Mouse (Mus musculus) cerebellum, adult 18-20 months (tissue): ENCODE data around the gene Gm10073.
"Not testable (repeated sequence)": the region's sequence is repeated elsewhere in the genome, so short reads cannot be mapped to it uniquely, and the experiment has no call there.

Experiments
- DNase-seq, 2 experiments: peaks; one replicate each; pipeline ENCODE4 v3.0.0; 2021

The Gm10073 gene

GRCm38 (mm10) chr8:106597067-106597466 lies 23.8 kb upstream of the Gm10073 start:
- no peak for DNase-seq

GRCm38 (mm10) chr8:106595623-106596022 lies 22.4 kb upstream of the Gm10073 start:
- not testable (repeated sequence) for DNase-seq

GRCm38 (mm10) chr8:106592458-106592857 lies 19.2 kb upstream of the Gm10073 start:
- DNase-seq, result no peak

- DNase-seq, result no peak
Observed at GRCm38 (mm10) chr8:106588443-106589431, 15.5 kb upstream of the Gm10073 start.

- DNase-seq, result no peak
Observed at GRCm38 (mm10) chr8:106586896-106587295, 13.6 kb upstream of the Gm10073 start.

- no peak for DNase-seq
Observed at GRCm38 (mm10) chr8:106585671-106586037, 12.4 kb upstream of the Gm10073 start.

GRCm38 (mm10) chr8:106584942-106585670 lies 11.8 kb upstream of the Gm10073 start:
- no peak for DNase-seq

- no peak for DNase-seq
Observed at GRCm38 (mm10) chr8:106581344-106582088, 8.3 kb upstream of the Gm10073 start.

- DNase-seq, result no peak
Observed at GRCm38 (mm10) chr8:106579510-106579909, 6.2 kb upstream of the Gm10073 start.

- DNase-seq, result no peak
Observed at GRCm38 (mm10) chr8:106576849-106577555, 3.7 kb upstream of the Gm10073 start.

- DNase-seq, result no peak
Observed at GRCm38 (mm10) chr8:106574283-106574682, 1.0 kb upstream of the Gm10073 start.

- not testable (repeated sequence) for DNase-seq
Observed at GRCm38 (mm10) chr8:106572175-106572574, 1.1 kb downstream of the Gm10073 start.

GRCm38 (mm10) chr8:106571551-106572172 lies 1.6 kb downstream of the Gm10073 start:
- DNase-seq, result no peak

- no peak for DNase-seq
Observed at GRCm38 (mm10) chr8:106570386-106570785, 2.9 kb downstream of the Gm10073 start.

GRCm38 (mm10) chr8:106569006-106569405 lies 4.3 kb downstream of the Gm10073 start:
- no peak for DNase-seq

GRCm38 (mm10) chr8:106563691-106564182 lies 9.5 kb downstream of the Gm10073 start:
- no peak for DNase-seq

- DNase-seq, result peak; percentile 21 to 30
Observed at GRCm38 (mm10) chr8:106561097-106561865, 12.0 kb downstream of the Gm10073 start.

- DNase-seq, result no peak
Observed at GRCm38 (mm10) chr8:106559844-106560243, 13.4 kb downstream of the Gm10073 start.

GRCm38 (mm10) chr8:106556068-106556645 lies 17.1 kb downstream of the Gm10073 start:
- no peak for DNase-seq

- DNase-seq, result no peak
Observed at GRCm38 (mm10) chr8:106554011-106554410, 19.2 kb downstream of the Gm10073 start.
